Mouse (Mus musculus): Measurements from ENCODE around the gene Try10. TPM values are rescaled to one million over a fixed set of nuclear protein-coding genes. Genes with fewer than 3 reads are reported as not detected.
"Not testable (repeated sequence)": the region's sequence is repeated elsewhere in the genome, so short reads cannot be mapped to it uniquely, and the experiment has no call there.

The Try10 gene
- total RNA-seq (2014; fragmentation: Nextera tagmentation), result not detected in 2 replicates
- total RNA-seq (2017), result not detected in 2 replicates

DNA sequence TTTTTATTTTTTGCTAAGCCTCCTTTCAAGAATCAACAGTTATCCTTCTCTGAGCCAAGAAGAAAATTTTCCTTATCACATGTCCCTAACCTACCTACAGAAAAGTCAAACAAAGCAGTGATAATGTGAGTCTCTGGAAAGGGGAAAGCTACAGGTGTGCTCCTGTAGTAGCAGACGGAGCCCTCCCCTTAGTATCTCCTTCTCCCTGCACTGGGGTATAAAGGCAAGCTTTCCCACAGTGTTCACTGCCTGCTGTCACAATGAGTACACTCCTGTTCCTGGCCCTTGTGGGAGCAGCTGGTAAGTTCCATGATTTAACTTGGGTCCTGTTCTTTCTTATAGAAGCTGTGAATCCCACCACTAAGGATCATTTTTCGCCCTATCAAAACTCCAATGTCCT, at the start of gene Try10:
Try10 (plus strand) TSS at position 174 of the 400 bp plus-strand sequence.
- ATAC-seq (replicated peaks; ENCODE audit: low FRiP score, low TSS enrichment, poor library complexity, severe bottlenecking), result no peak

DNA sequence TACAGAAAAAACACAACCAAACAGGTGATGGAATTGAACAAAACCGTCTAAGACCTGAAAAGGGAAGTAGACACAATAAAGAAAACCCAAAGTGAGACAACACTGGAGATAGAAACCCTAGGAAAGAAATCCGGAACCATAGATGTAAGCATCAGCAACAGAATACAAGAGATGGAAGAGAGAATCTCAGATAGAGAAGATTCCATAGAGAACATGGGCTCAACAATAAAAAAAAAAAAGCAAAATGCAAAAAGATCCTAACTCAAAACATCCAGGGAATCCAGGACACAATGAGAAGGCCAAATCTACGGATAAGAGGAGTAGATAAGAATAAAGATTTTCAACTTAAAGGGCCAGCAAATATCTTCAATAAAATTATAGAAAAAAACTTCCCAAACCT, 37.2 kb upstream of the Try10 start, which contains the start of gene Try5:
Try5 (minus strand) TSS at position 101 of the 400 bp plus-strand sequence.
- not testable (repeated sequence) for ATAC-seq (replicated peaks; ENCODE audit: low FRiP score, low TSS enrichment, poor library complexity, severe bottlenecking)

DNA sequence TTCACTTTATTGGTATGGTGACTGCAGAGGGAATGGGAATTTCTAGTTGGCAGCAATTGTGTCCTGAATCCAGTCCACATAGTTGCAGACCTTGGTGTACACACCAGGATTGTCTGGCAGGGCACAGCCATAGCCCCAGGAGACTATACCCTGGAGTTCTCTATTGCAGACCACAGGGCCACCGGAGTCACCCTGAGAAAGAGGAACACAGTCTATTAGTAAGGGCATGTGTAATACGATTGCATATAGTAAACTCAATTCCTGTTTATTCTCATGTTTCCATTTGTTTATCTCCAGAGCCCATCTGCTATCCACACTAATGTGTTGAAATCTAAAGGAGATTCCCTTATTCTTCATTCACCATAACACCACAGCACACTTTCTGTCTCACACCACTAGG, 19.9 kb downstream of the Try10 start:
- not testable (repeated sequence) for ATAC-seq (replicated peaks; ENCODE audit: low FRiP score, low TSS enrichment, poor library complexity, severe bottlenecking)

- not testable (repeated sequence) for ATAC-seq (replicated peaks; ENCODE audit: low FRiP score, low TSS enrichment, poor library complexity, severe bottlenecking)
Measured at GRCm38 (mm10) chr6:41377578-41377977, 23.7 kb downstream of the Try10 start, which contains the start of gene Prss3. Gene Prss3 (minus strand): TSS chr6:41377678.

- peak; percentile 85 for ATAC-seq (replicated peaks; ENCODE audit: low FRiP score, low TSS enrichment, poor library complexity, severe bottlenecking)
Measured at GRCm38 (mm10) chr6:41386781-41387180, 32.9 kb downstream of the Try10 start.

GRCm38 (mm10) chr6:41391640-41392039, 37.7 kb downstream of the Try10 start:
- not testable (repeated sequence) for ATAC-seq (replicated peaks; ENCODE audit: low FRiP score, low TSS enrichment, poor library complexity, severe bottlenecking)

GRCm38 (mm10) chr6:41392056-41392455, 38.2 kb downstream of the Try10 start, which contains the start of gene Gm5771:
Gene Gm5771 (plus strand): TSS chr6:41392356.
- not testable (repeated sequence) for ATAC-seq (replicated peaks; ENCODE audit: low FRiP score, low TSS enrichment, poor library complexity, severe bottlenecking)

Other genes with a start within 250 kb of the Try10 start
- gene Try4, start 51.8 kb upstream of the Try10 start, total RNA-seq (2014; fragmentation: Nextera tagmentation), result not detected in 2 replicates
- gene Try4, start 51.8 kb upstream of the Try10 start, total RNA-seq (2017), result not detected in 2 replicates
- not detected in 2 replicates for gene Try5, start 37.3 kb upstream of the Try10 start, total RNA-seq (2014; fragmentation: Nextera tagmentation)
- not detected in 2 replicates for gene Try5, start 37.3 kb upstream of the Try10 start, total RNA-seq (2017)
- not detected in 2 replicates for gene Prss3, start 23.6 kb downstream of the Try10 start, total RNA-seq (2014; fragmentation: Nextera tagmentation)
- not detected in 2 replicates for gene Prss3, start 23.6 kb downstream of the Try10 start, total RNA-seq (2017)
- not detected in 2 replicates for gene Gm5771, start 38.3 kb downstream of the Try10 start, total RNA-seq (2014; fragmentation: Nextera tagmentation)
- gene Gm5771, start 38.3 kb downstream of the Try10 start, total RNA-seq (2017), result not detected in 2 replicates
- not detected in 2 replicates for gene Gm10334, start 92.0 kb downstream of the Try10 start, total RNA-seq (2014; fragmentation: Nextera tagmentation)
- gene Gm10334, start 92.0 kb downstream of the Try10 start, total RNA-seq (2017), result not detected in 2 replicates
- not detected in 2 replicates for gene Prss1, start 104.8 kb downstream of the Try10 start, total RNA-seq (2014; fragmentation: Nextera tagmentation)
- gene Prss1, start 104.8 kb downstream of the Try10 start, total RNA-seq (2017), result not detected in 2 replicates
- not detected in 2 replicates for gene Prss2, start 167.7 kb downstream of the Try10 start, total RNA-seq (2014; fragmentation: Nextera tagmentation)
- gene Prss2, start 167.7 kb downstream of the Try10 start, total RNA-seq (2017), result not detected in 2 replicates